In genomic region chr14:99044718-99045117, GRCm38 (mm10) we compare ENCODE assay signal across 1 mouse cellular context.
TF ChIP-seq lines count a peak whose summit lies in the region.

No protein-coding gene starts in this region.

TF ChIP-seq in MEL, 35 proteins besides CTCF, POLR2A, EP300 and RAD21 (continued from another document):
- TF ChIP-seq POLR2AphosphoS2 (IDR thresholded peaks at IDR 0.05; ENCODE audit: low read length): no peak
- TF ChIP-seq ETS1 (IDR thresholded peaks at IDR 0.05; ENCODE audit: low read depth, low read length): no peak
